Mouse (Mus musculus): ENCODE results near the gene Gpr55.
"Not testable (repeated sequence)": the region's sequence is repeated elsewhere in the genome, so short reads cannot be mapped to it uniquely, and the experiment has no call there.

Gene Gpr55

DNA sequence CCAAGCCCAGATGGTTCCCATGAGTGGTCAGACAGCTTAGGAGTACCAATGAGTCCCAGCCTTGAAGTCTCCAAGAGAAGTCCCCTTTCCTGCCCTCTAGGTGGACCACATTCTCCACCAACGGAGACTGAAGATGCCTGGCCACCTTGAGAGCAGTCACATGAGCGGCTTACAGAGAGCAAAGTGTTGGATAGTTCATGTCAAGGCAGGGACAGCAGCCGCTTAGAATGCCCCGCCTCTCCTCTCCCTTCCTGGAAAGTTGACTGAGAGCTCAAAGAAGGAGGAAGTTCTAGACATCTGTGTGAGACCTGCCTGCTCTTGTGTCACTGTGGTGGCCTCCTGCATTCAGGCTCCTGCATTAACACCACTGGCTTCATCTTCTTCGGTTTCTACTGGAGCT, at the start of gene Gpr55:
Gpr55 (minus strand) TSS at position 135 of the 400 bp plus-strand sequence.
- peak; percentile 76 for DNase-seq (ENCODE audit: low read depth)

DNA sequence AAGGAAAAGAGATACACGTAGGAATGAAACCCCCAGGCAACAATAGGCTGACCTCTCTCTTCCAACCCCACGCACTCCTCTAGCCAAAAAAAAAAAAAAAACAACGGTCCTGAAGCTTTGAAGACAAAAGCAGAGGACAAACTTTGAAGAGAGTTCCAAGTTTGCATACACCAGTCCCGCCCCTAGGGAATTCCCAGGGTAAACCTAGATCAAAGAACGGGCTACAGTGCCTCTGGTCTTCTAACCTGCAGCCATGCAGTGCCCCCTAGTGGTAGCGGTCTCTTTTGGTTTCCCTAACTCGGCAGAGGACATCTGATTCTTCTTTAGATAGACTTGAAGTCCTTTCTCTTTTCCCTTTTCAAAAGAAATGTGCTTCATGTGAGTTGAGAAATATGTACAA, 47.0 kb upstream of the Gpr55 start:
- peak; percentile 96 for DNase-seq (ENCODE audit: low read depth)

DNA sequence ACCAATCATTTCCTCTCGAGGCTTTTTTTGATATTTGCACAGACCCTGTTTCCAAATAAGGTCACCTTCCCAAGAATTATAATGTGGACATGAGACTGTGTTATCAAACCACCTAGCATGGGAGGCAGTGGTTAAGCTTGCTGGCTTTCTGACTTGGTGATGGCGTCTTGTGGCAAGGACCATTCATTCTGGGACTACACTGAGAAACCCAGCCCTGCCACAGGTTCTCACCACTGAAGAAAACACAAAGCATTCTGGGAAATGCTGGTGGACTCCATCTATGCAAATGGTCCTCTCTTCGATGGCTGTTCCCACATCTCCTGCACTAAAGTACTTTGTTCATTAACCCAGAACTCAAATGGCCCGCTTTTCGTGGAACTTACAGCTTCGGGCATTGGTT, 45.2 kb upstream of the Gpr55 start:
- DNase-seq (ENCODE audit: low read depth), result peak; percentile 82

DNA sequence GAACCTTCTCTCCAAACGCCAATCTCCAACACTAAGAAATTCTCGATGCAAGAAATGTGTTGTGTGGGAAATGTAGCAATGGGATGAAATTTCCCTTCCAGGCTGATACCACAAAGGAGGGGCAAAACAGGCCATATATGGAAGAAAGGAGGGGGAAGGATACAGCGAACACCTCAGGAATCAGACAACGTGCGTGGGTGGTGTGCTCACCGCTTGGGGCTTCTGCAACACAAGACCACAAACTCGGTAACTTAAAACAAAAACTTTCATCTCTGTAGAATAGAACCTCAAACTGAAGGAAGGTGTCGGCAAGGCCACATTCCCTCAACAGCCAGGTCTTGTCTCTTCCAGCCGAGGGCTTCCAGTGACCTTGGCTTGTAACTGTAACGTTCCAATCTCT, 44.7 kb upstream of the Gpr55 start:
- peak; percentile 77 for DNase-seq (ENCODE audit: low read depth)

DNA sequence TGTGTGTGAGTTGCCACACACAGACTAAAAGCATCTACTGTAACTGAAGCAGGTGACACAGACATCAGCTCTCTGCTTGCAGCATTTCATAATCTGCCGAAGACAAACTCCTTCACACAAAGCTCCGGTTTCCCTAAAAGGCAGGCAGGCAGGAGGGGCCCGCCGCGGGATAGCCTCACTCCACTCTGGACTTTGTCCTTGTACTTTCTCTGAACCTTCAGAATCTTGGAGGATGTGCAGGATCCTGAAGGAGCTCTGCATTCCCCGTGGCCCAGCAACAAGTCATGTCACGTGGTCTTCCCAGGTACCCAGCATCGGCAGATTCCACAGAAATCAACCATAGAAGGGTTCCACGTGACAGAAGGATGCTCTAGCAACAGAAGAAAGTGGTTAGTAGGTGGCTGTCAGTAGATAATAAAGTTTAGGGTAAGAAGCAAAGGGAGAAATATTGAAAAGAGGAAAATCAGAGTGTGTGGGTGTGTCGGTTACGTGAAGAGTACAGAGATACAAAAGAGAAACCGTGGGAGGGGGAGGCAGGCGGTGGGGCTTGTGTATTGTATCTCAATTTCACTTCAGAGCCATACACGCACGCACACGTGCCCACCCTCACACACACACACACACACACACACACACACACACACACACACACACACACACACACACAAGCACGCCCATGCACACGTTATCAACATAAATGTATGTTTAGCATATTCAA, 39.2 kb upstream of the Gpr55 start:
- DNase-seq (ENCODE audit: low read depth), result peak; percentile 61

DNA sequence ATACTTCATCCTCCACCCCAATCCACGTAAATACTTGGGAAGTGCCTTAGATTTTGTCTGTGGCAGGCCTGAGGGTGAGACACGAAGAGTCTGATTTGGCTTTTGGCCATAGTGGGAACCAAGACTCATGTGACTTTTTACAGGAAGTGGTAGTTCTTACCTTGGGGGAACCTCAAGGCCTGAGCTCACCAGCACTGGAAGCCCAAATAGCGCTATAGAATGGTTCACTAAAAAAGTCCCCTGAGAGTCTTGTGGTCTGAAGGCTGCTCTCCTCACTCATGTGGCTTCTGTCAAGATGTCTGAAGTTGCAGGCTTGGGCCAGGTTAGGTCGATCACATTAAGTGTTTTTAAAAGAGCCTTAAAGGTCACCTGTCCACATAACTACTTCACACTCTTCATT, 37.2 kb upstream of the Gpr55 start:
- peak; percentile 76 for DNase-seq (ENCODE audit: low read depth)

DNA sequence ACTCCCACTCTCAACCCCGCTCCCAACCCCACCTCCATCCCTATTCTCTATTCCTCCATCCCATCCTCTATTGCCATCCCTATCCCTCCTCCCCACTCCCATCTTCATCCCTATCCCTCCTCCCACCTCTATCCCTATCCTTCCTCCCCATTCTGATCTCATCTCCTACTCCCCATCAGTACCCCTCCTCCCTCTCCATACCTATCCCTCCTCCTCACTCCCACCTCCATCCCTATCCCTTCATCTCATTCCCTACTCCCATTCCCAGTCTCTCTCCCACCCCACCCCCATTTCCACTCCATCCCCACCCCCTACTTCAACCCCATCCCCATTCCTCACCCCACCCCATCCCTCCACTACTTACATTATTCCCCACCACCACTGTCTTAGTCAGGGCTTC, 36.4 kb upstream of the Gpr55 start:
- no peak for DNase-seq (ENCODE audit: low read depth)

DNA sequence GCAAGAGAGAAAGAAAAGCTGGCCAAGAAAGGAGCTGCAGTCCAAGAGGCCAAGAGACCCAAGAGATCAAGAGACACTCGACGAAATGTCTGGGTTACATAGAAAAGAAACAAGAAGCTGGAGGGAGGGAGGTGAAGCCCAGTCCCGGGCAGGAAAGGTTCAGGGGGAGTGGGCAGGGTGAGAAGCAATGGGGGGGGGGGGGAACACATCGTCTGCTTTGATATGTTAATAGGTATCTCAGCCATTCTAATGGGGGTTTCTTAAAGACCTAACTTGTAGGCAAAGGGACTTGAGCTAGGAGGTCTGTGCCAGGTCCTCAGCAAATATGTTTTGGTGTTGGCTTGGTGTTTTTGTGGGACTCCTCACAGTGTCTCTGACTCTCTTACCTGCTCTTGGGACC, 32.7 kb upstream of the Gpr55 start:
- no peak for DNase-seq (ENCODE audit: low read depth)

DNA sequence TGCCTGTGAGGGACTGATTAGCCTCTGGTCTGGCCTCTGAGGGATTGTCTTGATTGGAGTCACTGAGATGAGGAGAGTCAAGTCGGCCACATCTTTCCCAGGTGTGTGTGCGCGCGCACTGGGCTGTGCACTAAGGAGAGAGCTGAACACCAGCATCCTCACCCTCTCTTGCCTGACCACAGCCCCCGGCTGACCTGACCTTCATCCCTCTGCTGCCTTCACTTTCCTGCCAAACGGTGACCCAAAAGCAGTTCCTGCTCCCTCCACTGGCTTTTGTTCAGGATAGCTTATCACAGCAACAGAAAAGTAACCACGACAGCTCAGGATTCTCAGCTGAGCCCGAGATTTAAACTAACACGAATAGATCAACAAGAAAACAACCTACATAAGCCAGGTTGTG, 31.4 kb upstream of the Gpr55 start:
- no peak for DNase-seq (ENCODE audit: low read depth)

DNA sequence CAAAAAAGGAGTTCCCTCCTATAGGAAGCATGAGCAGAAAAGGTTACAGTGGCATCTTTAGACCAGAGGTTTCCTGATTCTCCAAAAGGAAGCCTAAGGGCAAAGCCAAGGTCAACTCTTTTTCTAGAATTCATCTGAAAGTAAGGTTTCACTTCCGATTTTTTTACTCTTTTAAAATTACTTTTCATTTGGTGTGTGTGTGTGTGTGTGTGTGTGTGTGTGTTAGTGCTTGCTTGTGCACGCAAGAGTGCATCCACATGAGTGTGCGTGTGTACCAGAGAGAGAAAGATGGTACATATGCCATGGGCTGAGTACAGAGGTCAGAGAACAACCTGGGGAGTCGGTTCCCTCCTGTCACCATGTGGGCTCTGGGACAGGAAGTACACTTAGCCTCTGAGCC, 28.1 kb upstream of the Gpr55 start:
- not testable (repeated sequence) for DNase-seq (ENCODE audit: low read depth)

DNA sequence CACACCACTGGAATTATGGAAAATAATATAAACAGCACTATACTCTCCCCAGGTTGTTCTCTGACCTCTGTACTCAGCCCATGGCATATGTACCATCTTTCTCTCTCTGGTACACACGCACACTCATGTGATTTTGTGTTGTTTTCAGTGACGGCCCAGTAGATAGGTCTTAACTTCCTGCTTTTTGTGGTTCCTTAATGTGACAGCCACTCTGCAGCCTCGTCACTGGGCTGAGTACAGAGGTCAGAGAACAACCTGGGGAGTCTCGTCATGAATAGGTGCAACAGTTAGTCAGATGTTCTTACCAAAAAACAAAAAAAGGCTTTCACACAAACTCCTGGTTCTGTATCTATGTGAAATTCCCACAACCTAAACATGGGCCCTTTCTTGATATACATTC, 27.5 kb upstream of the Gpr55 start:
- peak; percentile 45 for DNase-seq (ENCODE audit: low read depth)

DNA sequence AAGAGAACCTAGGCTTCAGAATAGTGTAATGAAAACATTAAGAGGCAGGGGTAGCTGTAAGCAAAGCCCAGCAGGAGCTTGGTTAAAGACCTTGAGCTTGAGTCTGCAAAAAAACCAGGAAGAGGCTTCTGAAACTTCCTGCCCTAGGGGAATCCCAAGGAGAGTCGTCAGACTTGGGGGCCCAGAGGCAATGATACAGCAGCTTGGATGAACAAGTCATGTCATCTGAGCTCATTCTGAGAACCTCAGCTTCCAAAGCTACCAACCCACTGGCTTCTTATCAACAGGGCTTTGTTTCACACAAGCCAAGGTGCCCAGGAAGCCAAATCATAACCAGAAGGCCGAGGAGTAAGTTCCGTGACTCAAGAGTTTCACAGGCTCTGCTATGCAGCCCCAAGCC, 25.0 kb upstream of the Gpr55 start:
- DNase-seq (ENCODE audit: low read depth), result peak; percentile 70

DNA sequence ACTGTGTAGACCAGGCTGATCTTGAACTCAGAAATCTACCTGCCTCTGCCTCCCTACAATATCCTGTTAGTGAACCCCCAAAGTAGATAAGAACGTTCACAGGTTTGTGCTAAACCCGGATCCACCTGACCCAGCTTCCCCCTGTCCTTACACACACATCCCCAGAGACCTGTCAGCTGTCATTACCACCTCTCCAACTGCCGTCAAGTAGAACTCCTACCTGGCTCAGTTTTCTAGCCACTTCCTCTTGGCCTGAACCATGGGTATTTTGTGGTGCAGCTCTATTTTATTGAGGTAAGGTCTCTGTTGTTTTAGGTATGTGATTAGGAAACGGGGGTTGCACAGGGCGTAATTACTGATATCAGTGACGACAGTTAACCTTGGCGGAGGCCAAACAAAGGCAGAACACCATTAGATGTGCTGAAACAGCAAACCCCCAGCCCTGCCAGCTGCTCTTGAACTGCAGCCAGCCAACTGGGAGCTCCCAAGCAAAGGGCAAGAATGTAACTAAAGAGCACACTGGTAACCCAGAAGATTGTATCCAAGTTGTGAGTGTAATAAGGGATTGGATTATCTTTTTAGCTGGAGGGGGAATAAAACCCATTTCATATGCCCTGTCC, 21.0 kb upstream of the Gpr55 start:
- peak; percentile 44 for DNase-seq (ENCODE audit: low read depth)

DNA sequence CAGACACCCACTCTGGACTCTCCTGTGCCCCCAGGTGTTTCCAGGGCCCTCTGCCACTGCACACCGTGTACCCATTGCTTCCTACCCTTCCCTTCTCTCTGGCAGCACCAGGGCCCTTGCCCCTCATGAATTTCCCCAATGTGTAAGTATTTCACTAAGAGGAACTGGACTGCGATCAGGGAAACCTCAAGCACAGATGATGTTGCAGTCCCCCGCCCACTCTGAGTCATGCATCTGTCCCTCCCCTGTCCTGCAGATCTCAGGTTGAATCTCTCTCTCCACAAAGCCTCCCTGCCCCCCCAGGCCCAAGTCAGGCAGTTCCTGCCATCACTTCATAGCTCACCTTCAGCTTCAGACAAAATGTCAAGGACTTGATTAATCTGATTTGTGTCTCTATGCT, 16.9 kb upstream of the Gpr55 start:
- peak; percentile 55 for DNase-seq (ENCODE audit: low read depth)

DNA sequence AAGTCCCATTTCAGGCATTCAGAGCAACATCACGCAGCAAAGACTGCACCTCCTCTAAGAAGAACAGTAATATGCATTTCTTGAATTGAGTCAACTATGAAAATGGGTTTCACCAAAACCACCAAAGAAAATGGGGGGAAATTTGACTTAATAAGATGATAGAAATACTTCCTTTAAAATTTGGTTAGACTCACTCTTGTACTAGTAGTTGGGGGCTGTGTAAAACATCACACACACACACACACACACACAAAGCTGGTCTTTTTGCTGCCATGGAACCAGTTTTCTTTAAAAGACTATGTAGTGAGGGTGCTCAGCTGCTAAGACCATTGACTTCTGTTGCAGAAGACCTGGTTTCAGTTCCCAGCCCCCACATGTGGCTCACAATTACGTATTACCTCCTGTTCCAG, 12.7 kb upstream of the Gpr55 start:
- peak; percentile 57 for DNase-seq (ENCODE audit: low read depth)

DNA sequence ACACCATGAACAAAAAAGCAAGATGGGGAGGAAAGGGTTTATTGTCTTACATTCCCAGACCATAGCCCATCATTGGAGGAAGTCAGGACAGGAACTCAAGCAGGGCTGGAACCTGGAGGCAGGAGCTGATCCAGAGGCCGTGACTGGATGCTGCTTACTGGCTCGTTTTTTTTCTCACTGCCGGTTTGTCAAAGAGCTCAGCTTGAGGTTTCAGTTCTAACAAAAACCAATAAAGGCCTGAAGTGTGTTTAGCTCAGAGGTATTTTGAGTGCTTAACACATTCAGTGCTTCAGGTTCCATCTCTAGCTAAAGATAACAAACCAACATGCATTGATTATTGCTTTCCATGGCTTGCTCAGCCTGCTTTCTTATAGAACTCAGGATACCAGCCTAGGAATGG, 11.5 kb upstream of the Gpr55 start:
- DNase-seq (ENCODE audit: low read depth), result no peak

DNA sequence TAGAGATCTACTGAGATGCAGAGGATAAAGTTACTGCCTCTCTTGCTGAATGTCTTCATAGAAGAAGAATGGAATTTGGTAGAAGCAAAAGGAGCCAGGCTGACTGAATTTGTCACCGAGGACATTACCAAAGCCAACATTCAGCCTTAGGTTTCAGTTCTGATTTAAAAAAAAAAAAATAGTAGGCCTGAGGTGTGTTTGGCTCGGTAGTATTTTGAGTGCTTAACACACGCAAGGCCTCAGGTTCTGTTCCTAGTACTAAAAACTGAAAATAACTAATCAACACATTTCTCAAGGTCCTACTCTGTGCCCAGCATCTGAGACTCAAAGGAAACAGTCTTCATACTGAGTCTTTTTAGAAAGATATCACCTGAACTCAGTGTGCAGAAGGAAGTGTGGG, 10.3 kb upstream of the Gpr55 start:
- DNase-seq (ENCODE audit: low read depth), result no peak

DNA sequence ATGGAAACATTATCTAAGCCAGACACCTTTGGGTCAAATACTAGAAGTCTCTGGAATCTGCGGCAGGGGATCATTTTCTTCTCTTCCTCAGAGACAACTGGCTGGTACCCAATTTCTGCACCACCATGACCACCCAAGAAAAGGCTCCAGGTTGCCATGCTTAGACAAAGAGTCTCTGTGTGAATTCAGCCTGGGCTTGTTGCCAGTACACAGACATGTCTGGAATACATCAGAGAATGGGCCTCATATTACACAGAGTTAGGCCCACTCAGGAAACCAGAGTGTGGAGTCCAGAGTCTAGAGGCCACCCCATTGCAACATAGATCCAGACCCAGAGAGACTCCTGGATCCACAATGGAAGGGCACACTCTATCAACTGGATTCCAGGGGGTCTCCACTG, 8.7 kb upstream of the Gpr55 start:
- no peak for DNase-seq (ENCODE audit: low read depth)

DNA sequence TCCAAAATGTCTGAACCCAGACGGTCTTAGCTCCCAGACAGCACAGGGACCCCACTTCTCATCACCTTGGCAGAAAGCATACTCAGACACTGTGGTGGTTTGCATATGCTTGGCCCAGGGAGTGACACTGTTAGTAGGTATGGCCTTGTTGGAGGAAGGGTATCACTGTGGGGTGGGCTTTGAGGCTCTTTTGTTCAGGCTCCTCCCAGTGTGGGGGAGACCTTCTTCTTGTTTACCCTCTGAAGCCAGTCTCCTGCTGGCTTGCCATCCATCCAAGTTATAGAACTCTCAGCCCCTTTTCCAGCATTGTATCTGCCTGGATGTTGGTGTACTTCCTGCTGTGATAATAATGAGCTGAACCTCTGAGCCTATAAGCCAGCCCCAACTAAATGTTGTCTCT, 8.3 kb upstream of the Gpr55 start:
- DNase-seq (ENCODE audit: low read depth), result no peak

DNA sequence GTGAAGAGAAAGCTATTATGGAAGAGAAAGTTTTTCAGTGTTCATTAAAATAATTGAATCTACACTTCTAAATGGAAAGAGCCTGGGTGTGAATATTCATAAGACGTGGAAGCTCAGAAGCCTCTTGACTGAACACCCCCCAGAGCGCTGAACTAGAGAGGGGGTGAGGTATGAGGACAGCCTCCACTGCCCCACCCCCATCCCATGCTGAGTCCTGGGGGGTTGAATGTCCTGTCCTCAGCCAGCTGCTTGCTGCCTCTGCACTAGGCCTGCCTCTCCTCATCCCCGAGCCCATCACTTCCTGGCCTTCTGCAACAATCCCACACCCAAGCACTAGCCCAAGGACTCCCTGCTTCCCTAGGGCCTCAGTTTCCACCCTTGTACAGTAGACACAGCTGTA, 5.0 kb upstream of the Gpr55 start:
- no peak for DNase-seq (ENCODE audit: low read depth)

DNA sequence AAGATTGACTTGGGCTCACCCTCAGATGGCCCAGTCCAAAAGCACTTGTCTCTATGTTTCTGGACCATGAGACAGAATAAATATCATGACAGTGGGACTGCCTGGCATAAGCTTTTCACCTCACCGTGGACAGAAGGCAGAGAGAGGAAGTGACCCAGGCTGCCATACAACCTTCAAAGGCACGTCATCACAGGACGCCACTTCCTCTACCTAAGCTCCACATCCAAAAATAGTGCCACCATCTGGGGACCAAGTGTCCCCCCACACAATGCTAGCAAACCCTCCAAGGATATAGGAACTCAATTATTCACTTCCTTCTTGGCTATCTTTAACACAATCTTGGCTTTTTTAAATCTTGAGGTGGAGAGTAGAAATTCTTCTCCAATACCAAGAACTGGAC, 1.3 kb upstream of the Gpr55 start:
- DNase-seq (ENCODE audit: low read depth), result peak; percentile 73

DNA sequence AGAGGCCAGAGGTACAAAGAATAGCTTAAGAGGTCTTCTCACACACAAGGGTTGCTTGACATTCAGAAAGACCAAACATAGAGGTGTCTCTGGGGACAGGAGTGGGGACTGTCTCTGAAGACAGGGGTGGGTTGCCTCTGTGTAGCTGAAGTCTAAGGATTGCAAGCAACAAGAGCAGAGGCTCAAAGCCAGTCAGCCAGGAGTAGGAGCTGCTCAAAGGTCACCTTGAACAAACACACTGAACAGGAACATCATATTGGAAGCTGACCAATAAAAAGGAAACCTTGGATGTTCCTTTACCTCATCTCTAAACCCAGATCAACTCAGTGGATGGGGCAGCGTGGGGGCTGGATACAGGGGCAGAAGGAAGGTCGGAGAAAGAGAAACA, 924 bp downstream of the Gpr55 start:
- DNase-seq (ENCODE audit: low read depth), result no peak

DNA sequence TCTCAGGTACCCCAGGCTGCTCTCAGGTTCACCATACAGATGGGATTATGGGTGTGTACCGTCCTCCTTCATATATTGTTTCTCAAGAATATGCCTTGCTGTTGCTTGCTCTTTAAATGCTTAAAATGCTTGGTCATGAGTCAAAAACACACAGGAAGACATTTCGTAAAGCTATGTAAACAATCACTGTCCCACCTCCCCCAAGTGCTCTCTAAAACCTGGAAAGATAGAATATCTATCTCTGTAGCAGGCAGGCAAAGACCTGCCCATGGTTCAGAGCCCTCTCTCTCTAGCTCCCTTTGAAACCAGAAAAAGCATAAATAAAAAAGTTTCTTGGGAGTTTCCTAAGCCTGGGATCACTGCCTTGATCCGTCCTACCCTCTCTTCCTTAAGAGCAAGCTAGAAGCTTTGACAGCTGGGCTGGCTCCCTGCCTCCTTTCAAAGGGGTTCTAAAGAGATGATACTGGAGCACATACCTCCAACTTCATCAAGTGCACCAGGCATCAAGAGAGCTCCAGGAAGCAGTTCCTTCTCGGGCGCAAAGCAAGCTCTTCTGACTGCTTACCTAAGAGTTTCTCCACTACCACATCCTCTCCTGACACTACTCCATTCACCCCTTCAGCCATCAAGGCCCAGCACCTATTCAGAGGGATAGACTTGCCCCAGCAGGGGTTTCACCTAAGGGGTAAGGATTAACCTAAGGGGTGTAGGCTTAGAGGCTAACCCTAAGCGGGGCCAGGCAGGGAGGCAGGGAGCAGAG, 1.5 kb downstream of the Gpr55 start:
- peak; percentile 76 for DNase-seq (ENCODE audit: low read depth)
